Mouse (Mus musculus) heart, adult 10 weeks (tissue): ENCODE measurements around the gene BC051665. TPM values are rescaled to one million over a fixed set of nuclear protein-coding genes. Genes with fewer than 3 reads are reported as not detected.

Experiments
- polyA plus RNA-seq: library from polyadenylated mRNA; stranded (reverse); fragments of 350-450 nt; fragmentation: Illumina TruSeq; extraction: RNeasy Lipid Tissue Mini Kit (QIAGEN cat#74804); gene quantifications from one replicate; pipeline ENCODE4 v1.2.3, GENCODE M21; 2014; ENCODE audit warnings: low read depth, low replicate concordance

Gene BC051665
- not detected for polyA plus RNA-seq

GRCm38 (mm10) chr13:60786264-60786663 is at the start of gene BC051665:
Gene BC051665 (minus strand): TSS chr13:60786364.

DNA sequence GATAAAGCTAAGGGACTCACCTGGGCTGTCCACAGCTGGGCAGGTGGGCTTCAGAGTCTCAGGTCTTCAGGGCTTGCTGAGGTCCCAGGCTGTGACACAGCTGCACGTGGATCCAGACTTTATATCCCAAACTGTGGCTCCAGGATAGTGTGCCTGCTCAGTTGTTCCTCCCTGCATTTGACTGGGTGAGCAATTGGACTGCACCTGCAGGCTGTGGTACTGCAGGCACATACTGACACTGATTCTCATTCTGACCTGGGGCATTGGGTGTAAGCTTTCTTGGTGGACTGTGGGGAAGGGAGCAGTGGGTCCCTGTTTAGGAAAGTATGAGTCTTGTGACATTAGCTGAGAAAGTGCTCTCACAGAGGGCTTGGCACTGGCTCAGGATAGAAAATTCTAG is 16.6 kb upstream of the BC051665 start, which contains the start of gene Ctsll3:
Gene Ctsll3 (minus strand): TSS at position 101 of the 400 bp plus-strand sequence.

Other genes starting within 250 kb of the BC051665 start
- 22.9 TPM for gene Dapk1, start 184.4 kb downstream of the BC051665 start, polyA plus RNA-seq
- gene Ctsll3, start 16.5 kb upstream of the BC051665 start, polyA plus RNA-seq = not detected
- gene 4930486L24Rik, start 78.1 kb upstream of the BC051665 start, polyA plus RNA-seq = not detected
- 2.1 TPM for gene Gm49392, start 110.5 kb upstream of the BC051665 start, polyA plus RNA-seq
- gene Ctla2b, start 111.1 kb upstream of the BC051665 start, polyA plus RNA-seq = 6.1 TPM
- gene Tpbpb, start 118.5 kb upstream of the BC051665 start, polyA plus RNA-seq = not detected
- not detected for gene Gm49393, start 149.2 kb upstream of the BC051665 start, polyA plus RNA-seq
- gene Gm49391, start 150.2 kb upstream of the BC051665 start, polyA plus RNA-seq = 7.0 TPM
- gene Ctla2a, start 150.3 kb upstream of the BC051665 start, polyA plus RNA-seq = 47.2 TPM
- gene Tpbpa, start 155.6 kb upstream of the BC051665 start, polyA plus RNA-seq = not detected
- gene Ctsj, start 219.6 kb upstream of the BC051665 start, polyA plus RNA-seq = not detected